Mouse (Mus musculus) liver, embryonic 13.5 days (tissue): ENCODE data around the gene Setd7. TPM values are rescaled to one million over a fixed set of nuclear protein-coding genes. Genes with fewer than 3 reads are reported as not detected.

ENCODE experiments used
- ATAC-seq: fragments of 200-750 bp; cut with Nextera tagmentation; 2 replicates; pipeline ENCODE4 v1.8.0; 2017; ENCODE audit warnings: low read depth, mild to moderate bottlenecking, moderate number of reproducible peaks, moderate library complexity
- DNase-seq: peaks from one replicate; pipeline ENCODE4 v3.0.0; 2022
- H3K27ac ChIP-seq: fragments of 300-500 bp; sonication (generic); 2 replicates; pipeline ENCODE4 v1.5.1; 2015; ENCODE audit warnings: moderate library complexity, mild to moderate bottlenecking, inconsistent platforms
- H3K27me3 ChIP-seq: fragments of 300-500 bp; sonication (generic); 2 replicates; pipeline ENCODE4 v1.6.1; 2015; ENCODE audit warnings: mild to moderate bottlenecking, inconsistent platforms
- H3K36me3 ChIP-seq: fragments of 300-500 bp; sonication (generic); 2 replicates; pipeline ENCODE4 v1.6.1; 2015; ENCODE audit warnings: mild to moderate bottlenecking, inconsistent platforms
- H3K4me1 ChIP-seq: fragments of 300-500 bp; sonication (generic); replicated peaks from 2 replicates; pipeline ENCODE4 v1.6.1; 2015; ENCODE audit warnings: inconsistent platforms
- H3K4me2 ChIP-seq: fragments of 300-500 bp; sonication (generic); 2 replicates; pipeline ENCODE4 v1.6.1; 2015; ENCODE audit warnings: inconsistent platforms, mild to moderate bottlenecking, moderate library complexity
- H3K4me3 ChIP-seq: fragments of 300-500 bp; sonication (generic); replicated peaks from 2 replicates; pipeline ENCODE4 v1.5.1; 2015; ENCODE audit warnings: mild to moderate bottlenecking, inconsistent platforms
- H3K9ac ChIP-seq: fragments of 300-500 bp; sonication (generic); 2 replicates; pipeline ENCODE4 v1.6.1; 2015; ENCODE audit warnings: mild to moderate bottlenecking, inconsistent platforms
- H3K9me3 ChIP-seq: fragments of 300-500 bp; sonication (generic); replicated peaks from 2 replicates; pipeline ENCODE4 v1.6.1; 2016; ENCODE audit warnings: inconsistent platforms
- WGBS: fragments of 180-500 bp; shearing (Covaris S2); methylation state at CpG from one replicate; pipeline ENCODE4 v1.1.7; 2015; ENCODE audit not compliant: insufficient replicate concordance; 5-methylcytosine and 5-hydroxymethylcytosine counted together
- polyA plus RNA-seq: library from polyadenylated mRNA; unstranded; fragments of >200 nt; fragmentation: Nextera tagmentation; extraction: Ambion mirVana; gene quantifications from 2 replicates; pipeline ENCODE4 v1.2.1, GENCODE M21; 2015

Gene Setd7
- polyA plus RNA-seq, 1 experiment from 2014 or later, result 0.67 TPM

GRCm38 (mm10) chr3:51484370-51484769 lies 76.3 kb downstream of the Setd7 start:
- no peaks in the 10 kb centered on the region for H3K9me3 ChIP-seq
- peaks cover 27% of the 10 kb centered on the region for H3K4me1 ChIP-seq
- peak overlapping the region; percentile 85 for H3K9ac ChIP-seq
- ATAC-seq (peak; percentile 11), DNase-seq (no peak)
- under 1% methylated on average over 33 of the region's 33 CpGs for WGBS
- peak overlapping the region; percentile 87 for H3K27ac ChIP-seq
- H3K36me3 ChIP-seq, result no peaks in the 10 kb centered on the region; the same call in 1 of the 2 replicates
- peak overlapping the region; percentile 90 for H3K4me2 ChIP-seq
- peak overlapping the region; percentile 72 for H3K4me3 ChIP-seq
- no peaks in the 10 kb centered on the region for H3K27me3 ChIP-seq

- Histone ChIP-seq H3K27me3 (no peaks in the 10 kb centered on the region), H3K9ac (peak within 1 kb of the TSS; percentile 85), H3K9me3 (no peaks in the 10 kb centered on the region), H3K4me3 (peak within 1 kb of the TSS; percentile 72), H3K4me2 (peak within 1 kb of the TSS; percentile 90), H3K4me1 (peaks cover 27% of the 10 kb centered on the region), H3K36me3 (no peaks in the 10 kb centered on the region; the same call in 1 of the 2 replicates), H3K27ac (peak within 1 kb of the TSS; percentile 87)
- ATAC-seq, result peak; percentile 93
- WGBS, result under 1% methylated on average over 59 of the region's 70 CpGs
- DNase-seq, result peak; percentile 90
Measured at GRCm38 (mm10) chr3:51483741-51484359, 76.8 kb downstream of the Setd7 start, which contains the start of gene Rab33b. Gene Rab33b (plus strand): TSS chr3:51483920.

GRCm38 (mm10) chr3:51482781-51483180 lies 77.9 kb downstream of the Setd7 start:
- H3K4me3 ChIP-seq, result peak overlapping the region; percentile 72
- no peak for ATAC-seq
- H3K4me1 ChIP-seq, result peaks cover 27% of the 10 kb centered on the region
- no peaks in the 10 kb centered on the region for H3K27me3 ChIP-seq
- H3K9me3 ChIP-seq, result no peaks in the 10 kb centered on the region
- 51% methylated on average over 3 of the region's 3 CpGs for WGBS
- no peaks in the 10 kb centered on the region for H3K36me3 ChIP-seq
- no peak for DNase-seq
- no peak overlapping the region; the same call in 1 of the 2 replicates for H3K27ac ChIP-seq
- H3K4me2 ChIP-seq, result peak overlapping the region; percentile 90
- H3K9ac ChIP-seq, result peak overlapping the region; percentile 85

GRCm38 (mm10) chr3:51481881-51482280 lies 78.8 kb downstream of the Setd7 start:
- H3K9ac ChIP-seq, result no peak overlapping the region
- no peak overlapping the region for H3K4me2 ChIP-seq
- peaks cover 27% of the 10 kb centered on the region for H3K4me1 ChIP-seq
- 41% methylated on average over 3 of the region's 3 CpGs for WGBS
- no peak overlapping the region for H3K27ac ChIP-seq
- no peak overlapping the region for H3K4me3 ChIP-seq
- ATAC-seq (no peak), DNase-seq (no peak)
- no peaks in the 10 kb centered on the region for H3K9me3 ChIP-seq
- no peaks in the 10 kb centered on the region for H3K27me3 ChIP-seq
- H3K36me3 ChIP-seq, result no peaks in the 10 kb centered on the region

- no peaks in the 10 kb centered on the region for H3K27me3 ChIP-seq
- no peak overlapping the region for H3K4me3 ChIP-seq
- H3K9me3 ChIP-seq, result no peaks in the 10 kb centered on the region
- H3K9ac ChIP-seq, result no peak overlapping the region
- ATAC-seq, result no peak
- H3K36me3 ChIP-seq, result no peaks in the 10 kb centered on the region
- no peak overlapping the region for H3K4me2 ChIP-seq
- no peak overlapping the region for H3K27ac ChIP-seq
- H3K4me1 ChIP-seq, result peaks cover 27% of the 10 kb centered on the region
- DNase-seq, result peak; percentile 31
Measured at GRCm38 (mm10) chr3:51481059-51481458, 79.6 kb downstream of the Setd7 start.

GRCm38 (mm10) chr3:51479893-51480292 lies 80.8 kb downstream of the Setd7 start:
- no peak for ATAC-seq
- Histone ChIP-seq H3K27ac (no peak overlapping the region), H3K36me3 (no peaks in the 10 kb centered on the region), H3K4me2 (no peak overlapping the region), H3K4me1 (peaks cover 17% of the 10 kb centered on the region), H3K9me3 (no peaks in the 10 kb centered on the region), H3K4me3 (no peak overlapping the region), H3K9ac (no peak overlapping the region), H3K27me3 (no peaks in the 10 kb centered on the region)
- no peak for DNase-seq
- WGBS, result 43% methylated on average over 2 of the region's 2 CpGs

- Histone ChIP-seq H3K4me3 (no peak overlapping the region), H3K27ac (no peak overlapping the region), H3K9ac (no peak overlapping the region), H3K4me2 (no peak overlapping the region), H3K27me3 (no peaks in the 10 kb centered on the region), H3K4me1 (no peaks in the 10 kb centered on the region), H3K9me3 (no peaks in the 10 kb centered on the region), H3K36me3 (peaks cover 35% of the 10 kb centered on the region)
- 64% methylated on average over 4 of the region's 4 CpGs for WGBS
- ATAC-seq (no peak), DNase-seq (no peak)
Measured at GRCm38 (mm10) chr3:51475706-51476105, 85.0 kb downstream of the Setd7 start.

- Histone ChIP-seq H3K27me3 (no peaks in the 10 kb centered on the region), H3K9me3 (no peaks in the 10 kb centered on the region), H3K4me1 (no peaks in the 10 kb centered on the region), H3K4me3 (no peak overlapping the region), H3K27ac (no peak overlapping the region), H3K4me2 (no peak overlapping the region), H3K36me3 (peaks cover 82% of the 10 kb centered on the region), H3K9ac (no peak overlapping the region)
- whole genome bisulfite sequencing, result 73% methylated on average over 2 of the region's 2 CpGs
- DNase-seq, result no peak
- ATAC-seq, result no peak
Measured at GRCm38 (mm10) chr3:51468530-51468929, 92.1 kb downstream of the Setd7 start.

Other genes starting within 250 kb of the Setd7 start
- gene Elf2, start 220.2 kb downstream of the Setd7 start, polyA plus RNA-seq, result 24.0 and 24.4 TPM in 2 replicates
- 1.1 TPM in 2 replicates for gene Mgarp, start 164.1 kb downstream of the Setd7 start, polyA plus RNA-seq
- gene Ndufc1, start 151.9 kb downstream of the Setd7 start, polyA plus RNA-seq, result 563 and 588 TPM in 2 replicates
- 34.5 and 47.1 TPM in 2 replicates for gene Naa15, start 145.7 kb downstream of the Setd7 start, polyA plus RNA-seq
- 4.9 and 5.8 TPM in 2 replicates for gene Rab33b, start 77.0 kb downstream of the Setd7 start, polyA plus RNA-seq
- 16.5 and 18.8 TPM in 2 replicates for gene Mgst2, start 99.5 kb upstream of the Setd7 start, polyA plus RNA-seq